Mouse (Mus musculus) forebrain, embryonic 11.5 days (tissue): ENCODE results near the gene Thnsl1. TPM values are rescaled to one million over a fixed set of nuclear protein-coding genes. Genes with fewer than 3 reads are reported as not detected.

Source experiments
- ATAC-seq: fragments of 200-750 bp; cut with Nextera tagmentation; replicated peaks from 2 replicates; pipeline ENCODE4 v1.8.0; 2017; ENCODE audit warnings: moderate TSS enrichment; ENCODE audit not compliant: low FRiP score
- DNase-seq: peaks from one replicate; pipeline ENCODE4 v3.0.0-alpha.2; 2017; ENCODE audit warnings: low spot score
- H3K27ac ChIP-seq: fragments of 300-500 bp; sonication (generic); 2 replicates; pipeline ENCODE4 v1.5.1; 2014; ENCODE audit warnings: low read depth, low read length
- H3K27me3 ChIP-seq: fragments of 300-500 bp; sonication (generic); 2 replicates; pipeline ENCODE4 v1.6.1; 2014; ENCODE audit warnings: mild to moderate bottlenecking, low read length, mixed read lengths; ENCODE audit not compliant: control insufficient read depth, insufficient read depth
- H3K36me3 ChIP-seq: fragments of 300-500 bp; sonication (generic); 2 replicates; pipeline ENCODE4 v1.6.1; 2014; ENCODE audit warnings: mild to moderate bottlenecking, low read length, moderate library complexity, mixed read lengths; ENCODE audit not compliant: control insufficient read depth, insufficient read depth
- H3K4me1 ChIP-seq: fragments of 300-500 bp; sonication (generic); replicated peaks from 2 replicates; pipeline ENCODE4 v1.6.1; 2014; ENCODE audit warnings: low read length, mixed read lengths; ENCODE audit not compliant: control insufficient read depth, insufficient read depth
- H3K4me2 ChIP-seq: fragments of 300-500 bp; sonication (generic); 2 replicates; pipeline ENCODE4 v1.6.1; 2014; ENCODE audit warnings: low read depth, mild to moderate bottlenecking, low read length, moderate library complexity, mixed read lengths; ENCODE audit not compliant: severe bottlenecking
- H3K4me3 ChIP-seq: fragments of 300-500 bp; sonication (generic); 2 replicates; pipeline ENCODE4 v1.5.1; 2014; ENCODE audit warnings: low read depth, low read length
- H3K9ac ChIP-seq: fragments of 300-500 bp; sonication (generic); 2 replicates; pipeline ENCODE4 v1.6.1; 2014; ENCODE audit warnings: low read length
- H3K9me3 ChIP-seq: fragments of 300-500 bp; sonication (generic); 2 replicates; pipeline ENCODE4 v1.6.1; 2016; ENCODE audit warnings: low read length, mixed read lengths; ENCODE audit not compliant: control insufficient read depth
- WGBS: fragments of 180-500 bp; shearing (Covaris S2); extraction: QIAGEN DNeasy Blood & Tissue Kit; methylation state at CpG from one replicate; pipeline ENCODE4 v1.1.7; 2014; 5-methylcytosine and 5-hydroxymethylcytosine counted together
- polyA plus RNA-seq: library from polyadenylated mRNA; unstranded; fragments of >200 nt; fragmentation: Nextera tagmentation; extraction: Ambion mirVana; gene quantifications from 2 replicates; pipeline ENCODE4 v1.2.1, GENCODE M21; 2014

Thnsl1 gene
- polyA plus RNA-seq, 1 experiment from 2014 or later = 18.2 TPM

DNA sequence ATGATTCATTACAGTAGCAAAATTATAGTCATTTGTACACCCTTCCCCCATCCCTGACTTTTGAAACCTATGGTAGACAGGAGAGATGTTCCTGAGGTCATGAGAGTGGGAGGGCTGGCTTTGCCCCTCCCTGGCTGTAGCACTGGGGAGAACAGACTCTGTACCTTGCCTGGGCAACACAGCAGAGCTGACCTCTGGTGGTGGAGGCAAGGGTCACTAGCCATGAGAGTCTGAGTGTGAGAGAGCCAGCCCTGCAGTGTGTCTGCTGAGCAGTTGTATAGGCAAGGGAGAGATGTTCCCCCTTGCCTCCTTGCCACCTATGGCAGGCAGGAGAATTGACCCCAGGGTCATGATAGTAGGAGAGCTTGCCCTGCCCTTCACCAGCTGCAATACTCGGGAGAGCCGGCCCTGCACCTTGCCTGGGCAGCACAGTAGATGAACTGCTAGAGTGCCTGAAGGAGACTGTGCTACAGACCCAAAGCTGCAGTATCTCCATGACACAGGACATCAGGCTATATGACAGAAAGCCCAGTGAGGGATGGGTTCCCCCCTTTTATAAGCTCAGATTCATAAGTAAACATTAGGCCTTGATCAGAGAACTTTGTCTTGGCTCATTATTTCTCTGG, 40.1 kb downstream of the Thnsl1 start:
- H3K9me3 ChIP-seq = no peaks in the 10 kb centered on the region
- no peak overlapping the region for H3K9ac ChIP-seq
- H3K4me1 ChIP-seq = no peaks in the 10 kb centered on the region
- H3K36me3 ChIP-seq = no peaks in the 10 kb centered on the region
- no peak overlapping the region for H3K4me2 ChIP-seq
- 87% methylated on average over 2 of the region's 2 CpGs for WGBS
- no peak overlapping the region for H3K27ac ChIP-seq
- H3K4me3 ChIP-seq = no peak overlapping the region
- no peak for DNase-seq
- H3K27me3 ChIP-seq = no peaks in the 10 kb centered on the region
- no peak; the same call in 1 of the 2 replicates for ATAC-seq

DNA sequence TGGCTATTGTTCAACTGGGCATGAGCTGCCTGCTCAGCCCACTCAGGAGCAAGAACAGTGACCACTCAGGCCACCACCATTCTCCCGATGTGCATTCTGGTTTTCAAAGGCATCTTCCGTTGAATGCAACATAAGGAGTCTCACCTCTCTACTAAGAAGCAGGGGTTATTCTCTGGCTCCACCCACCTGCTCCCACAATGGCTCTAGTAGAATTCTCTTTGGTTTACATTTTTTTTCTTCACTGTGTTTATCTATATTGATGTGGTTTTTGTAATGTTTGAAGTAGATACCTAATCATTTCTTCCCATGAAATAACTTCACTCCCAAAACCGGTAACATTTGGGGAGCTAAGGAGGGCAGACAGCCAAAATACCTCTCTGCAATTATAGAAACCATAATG, 48.1 kb downstream of the Thnsl1 start:
- Histone ChIP-seq H3K27ac (no peak overlapping the region), H3K36me3 (no peaks in the 10 kb centered on the region), H3K4me2 (no peak overlapping the region), H3K4me3 (no peak overlapping the region), H3K9ac (no peak overlapping the region), H3K9me3 (no peaks in the 10 kb centered on the region), H3K4me1 (no peaks in the 10 kb centered on the region), H3K27me3 (no peaks in the 10 kb centered on the region)
- DNase-seq = no peak
- 86% methylated on average over 3 of the region's 3 CpGs for WGBS
- no peak for ATAC-seq

DNA sequence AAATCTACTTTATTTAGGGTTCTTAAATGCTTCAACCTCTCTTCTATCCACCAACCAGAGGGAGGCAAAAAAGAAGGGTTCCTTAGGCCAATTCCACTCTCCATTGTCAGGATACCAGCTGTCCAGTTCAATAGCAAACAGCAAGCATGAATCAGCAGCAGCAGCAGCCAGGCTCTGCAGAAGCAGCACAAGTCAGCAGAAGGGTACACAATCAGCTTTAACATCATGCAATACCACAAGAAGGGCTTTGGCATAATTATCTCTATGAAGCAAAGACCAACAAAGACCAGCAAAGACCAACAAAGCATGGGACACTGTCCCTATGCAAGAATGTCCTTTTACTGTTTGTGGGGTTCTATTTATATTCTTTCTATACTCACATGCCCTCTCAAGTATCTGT, 48.8 kb downstream of the Thnsl1 start:
- Histone ChIP-seq H3K27ac (no peak overlapping the region), H3K36me3 (no peaks in the 10 kb centered on the region), H3K4me2 (no peak overlapping the region), H3K4me3 (no peak overlapping the region), H3K27me3 (no peaks in the 10 kb centered on the region), H3K4me1 (no peaks in the 10 kb centered on the region), H3K9ac (no peak overlapping the region), H3K9me3 (no peaks in the 10 kb centered on the region)
- no peak for ATAC-seq
- no peak for DNase-seq

DNA sequence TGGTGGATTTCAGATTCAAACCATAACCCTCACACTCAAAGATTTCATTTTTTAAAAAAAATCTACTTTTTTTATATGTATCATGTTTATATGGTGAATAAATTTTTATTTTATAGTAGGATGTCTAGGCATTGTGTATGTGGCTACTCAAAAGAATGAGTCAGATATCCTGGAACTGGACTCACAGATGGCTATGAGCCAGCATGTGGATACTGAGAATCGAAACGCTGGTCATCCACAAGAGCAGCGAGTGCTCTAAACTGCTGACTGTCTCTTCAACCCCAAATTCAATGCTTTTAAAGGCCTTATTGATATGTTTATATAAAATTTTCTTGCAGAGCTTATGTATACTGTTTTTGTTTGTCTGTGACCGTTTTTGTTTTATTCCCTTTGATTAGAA, 52.8 kb downstream of the Thnsl1 start:
- H3K36me3 ChIP-seq = no peaks in the 10 kb centered on the region
- H3K27me3 ChIP-seq = no peaks in the 10 kb centered on the region
- H3K4me2 ChIP-seq = no peak overlapping the region
- no peak overlapping the region for H3K27ac ChIP-seq
- no peak for ATAC-seq
- 92% methylated on average over 4 of the region's 4 CpGs for WGBS
- H3K9me3 ChIP-seq = no peaks in the 10 kb centered on the region
- DNase-seq = no peak
- H3K4me3 ChIP-seq = no peak overlapping the region
- no peak overlapping the region for H3K9ac ChIP-seq
- no peaks in the 10 kb centered on the region for H3K4me1 ChIP-seq

DNA sequence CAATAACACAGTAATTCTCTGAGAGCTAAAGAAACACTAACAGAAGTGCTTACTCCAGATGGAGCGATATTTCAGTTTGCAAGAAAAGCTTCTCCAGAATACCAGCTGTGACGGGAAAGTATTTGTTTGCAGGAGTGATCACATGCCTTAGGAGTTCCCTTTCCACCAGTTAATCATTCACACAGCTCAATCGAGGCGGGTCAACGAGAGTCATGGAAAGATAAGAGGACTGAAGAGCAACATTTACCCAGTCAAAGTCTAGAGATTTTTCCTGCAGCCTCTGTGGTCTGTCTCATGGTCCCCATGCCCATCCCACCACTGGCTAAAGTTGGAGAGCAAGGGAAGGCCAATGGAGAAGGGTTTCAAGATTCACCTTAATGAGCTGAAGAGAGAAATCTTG, 53.6 kb downstream of the Thnsl1 start:
- Histone ChIP-seq H3K36me3 (no peaks in the 10 kb centered on the region), H3K27me3 (no peaks in the 10 kb centered on the region), H3K4me1 (no peaks in the 10 kb centered on the region), H3K9ac (no peak overlapping the region), H3K4me3 (no peak overlapping the region), H3K9me3 (no peaks in the 10 kb centered on the region), H3K27ac (no peak overlapping the region), H3K4me2 (no peak overlapping the region)
- DNase-seq = no peak
- no peak for ATAC-seq
- 85% methylated on average over 5 of the region's 5 CpGs for WGBS

DNA sequence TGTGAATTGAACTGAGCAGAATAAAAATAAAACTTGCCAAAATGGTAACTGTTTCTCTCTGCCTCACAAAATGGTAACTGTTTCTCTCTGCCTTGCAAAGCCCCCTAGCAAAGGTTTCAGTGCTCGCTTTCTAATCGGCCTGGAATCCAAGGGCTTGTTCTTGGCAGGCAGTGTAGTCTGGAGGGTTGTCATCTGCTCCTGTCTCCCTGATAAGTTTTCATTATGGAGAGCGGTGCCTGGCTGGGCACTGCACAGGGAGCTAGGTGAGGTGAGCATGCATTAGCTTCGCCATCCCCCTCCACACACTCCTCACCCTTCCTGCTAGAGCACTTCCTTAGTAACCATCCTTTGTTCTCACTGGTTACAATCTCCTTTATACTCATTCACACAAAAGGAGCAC, 54.5 kb downstream of the Thnsl1 start:
- H3K9me3 ChIP-seq = no peaks in the 10 kb centered on the region
- H3K4me3 ChIP-seq = no peak overlapping the region
- no peaks in the 10 kb centered on the region for H3K36me3 ChIP-seq
- H3K27ac ChIP-seq = no peak overlapping the region
- no peak overlapping the region for H3K9ac ChIP-seq
- H3K4me2 ChIP-seq = no peak overlapping the region
- H3K4me1 ChIP-seq = no peaks in the 10 kb centered on the region
- ATAC-seq (no peak), DNase-seq (no peak)
- WGBS = 65% methylated on average over 4 of the region's 4 CpGs
- H3K27me3 ChIP-seq = no peaks in the 10 kb centered on the region

DNA sequence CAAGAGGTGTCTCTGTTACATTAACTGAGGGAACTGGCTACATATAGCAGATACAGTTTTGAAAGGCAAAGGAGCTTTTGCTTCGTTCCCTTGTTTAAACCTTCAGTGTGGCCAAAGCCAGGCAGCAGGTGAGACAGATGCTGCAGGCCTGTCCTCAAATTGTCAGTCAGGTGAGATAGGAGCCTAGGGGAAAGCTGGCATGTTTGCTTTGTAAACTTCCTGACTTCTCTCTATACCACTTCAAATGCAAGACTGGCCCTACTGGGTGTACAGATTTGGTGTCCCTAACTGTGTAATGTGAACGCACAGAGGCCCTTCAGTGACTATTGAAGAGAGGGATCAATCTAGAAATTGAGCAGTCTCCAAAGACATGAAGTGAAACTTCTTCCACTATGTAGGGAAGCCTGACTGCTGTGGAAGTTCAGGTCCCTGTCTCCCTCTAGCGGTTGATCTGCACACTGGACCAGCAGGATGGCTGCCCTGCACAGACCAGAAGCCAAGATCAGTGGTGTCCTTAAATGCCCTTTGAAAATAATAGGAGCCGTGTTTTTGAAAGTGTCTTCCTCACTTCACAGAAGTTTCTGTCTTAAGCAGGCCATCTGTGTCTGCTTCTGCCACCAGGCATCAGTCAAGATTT, 56.0 kb downstream of the Thnsl1 start:
- peak; percentile 91 for ATAC-seq
- no peaks in the 10 kb centered on the region for H3K9me3 ChIP-seq
- 0 out of 2 replicates have a peak, but pooled peaks cover under 1% of the 10 kb centered on the region for H3K4me1 ChIP-seq
- peak; percentile 86 for DNase-seq
- H3K36me3 ChIP-seq = no peaks in the 10 kb centered on the region
- no peak overlapping the region for H3K4me2 ChIP-seq
- H3K9ac ChIP-seq = no peak overlapping the region
- H3K27ac ChIP-seq = no peak overlapping the region
- no peak overlapping the region for H3K4me3 ChIP-seq
- 23% methylated on average over 4 of the region's 4 CpGs for WGBS
- H3K27me3 ChIP-seq = no peaks in the 10 kb centered on the region

DNA sequence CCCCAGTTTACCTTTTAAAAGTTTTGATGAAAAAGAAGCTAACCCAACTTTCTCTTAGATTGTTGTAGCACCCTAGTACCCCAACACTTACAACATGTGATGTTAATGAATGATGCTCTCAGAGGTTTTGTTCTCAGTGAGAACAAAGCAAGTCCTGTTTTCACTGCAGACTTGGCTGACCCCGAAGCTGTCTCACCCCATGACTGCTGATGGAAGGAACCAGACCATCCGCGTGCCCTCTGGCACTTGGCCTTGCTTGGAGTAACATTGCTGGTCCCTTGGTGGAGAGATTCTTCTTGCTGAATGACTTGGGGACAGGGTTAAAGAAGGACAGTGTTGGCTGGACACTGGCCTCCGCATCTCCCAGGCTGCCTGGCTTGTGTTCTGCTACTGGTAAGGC, 58.5 kb downstream of the Thnsl1 start:
- Histone ChIP-seq H3K4me2 (no peak overlapping the region), H3K4me1 (peaks cover 9% of the 10 kb centered on the region), H3K4me3 (no peak overlapping the region), H3K9me3 (no peaks in the 10 kb centered on the region), H3K36me3 (no peaks in the 10 kb centered on the region), H3K27me3 (no peaks in the 10 kb centered on the region), H3K27ac (no peak overlapping the region), H3K9ac (no peak overlapping the region)
- DNase-seq (no peak), ATAC-seq (no peak)
- WGBS = 71% methylated on average over 4 of the region's 4 CpGs
